Mouse (Mus musculus): ENCODE data around the gene Pcsk4.

- TF ChIP-seq CTCF (IDR thresholded peaks at IDR 0.05; ENCODE audit: control insufficient read depth, insufficient read depth, insufficient read length): no peak
- no peak for TF ChIP-seq USF1 (IDR thresholded peaks at IDR 0.05; ENCODE audit: low read depth)
- no peak for TF ChIP-seq FOSL1 (IDR thresholded peaks at IDR 0.05; ENCODE audit: insufficient read depth, low read length, poor library complexity, severe bottlenecking)
- no peak for TF ChIP-seq MAX (IDR thresholded peaks at IDR 0.05)
- no peak for TF ChIP-seq CEBPB (IDR thresholded peaks at IDR 0.05; ENCODE audit: low read depth)
- no peak for TF ChIP-seq MYOD1 (IDR thresholded peaks at IDR 0.05; ENCODE audit: control insufficient read depth, insufficient read length, low read depth)
- no peak for TF ChIP-seq MYOG (IDR thresholded peaks at IDR 0.05; ENCODE audit: control insufficient read depth, extremely low read depth, insufficient read length)
These were observed 42.7 kb upstream of the Pcsk4 start for GRCm38 (mm10) chr10:80371983-80372382.
